Mouse (Mus musculus) G1E (cell line): ENCODE measurements around the gene Dhrs3.

Source experiments
- CTCF ChIP-seq: IDR thresholded peaks from 2 replicates; pipeline ENCODE4 v1.5.1; 2012; ENCODE audit warnings: low read depth, low read length, inconsistent platforms, mixed read lengths
- GATA1 ChIP-seq: IDR thresholded peaks from 2 replicates; pipeline ENCODE4 v1.6.1; 2012; ENCODE audit warnings: borderline replicate concordance, low read length, inconsistent platforms, mixed read lengths
- GATA2 ChIP-seq: IDR thresholded peaks from 2 replicates; pipeline ENCODE4 v1.6.1; 2012; ENCODE audit warnings: low read depth, low read length, inconsistent platforms, borderline replicate concordance
- POLR2AphosphoS5 ChIP-seq: IDR thresholded peaks from 2 replicates; pipeline ENCODE4 v1.6.1; 2012; ENCODE audit warnings: low read depth, low read length, inconsistent platforms; ENCODE audit not compliant: insufficient replicate concordance
- TAL1 ChIP-seq: conservative IDR thresholded peaks from 2 replicates; pipeline ENCODE4 v1.6.1; 2012; ENCODE audit warnings: low read depth, low read length, inconsistent platforms, mixed read lengths

DNA sequence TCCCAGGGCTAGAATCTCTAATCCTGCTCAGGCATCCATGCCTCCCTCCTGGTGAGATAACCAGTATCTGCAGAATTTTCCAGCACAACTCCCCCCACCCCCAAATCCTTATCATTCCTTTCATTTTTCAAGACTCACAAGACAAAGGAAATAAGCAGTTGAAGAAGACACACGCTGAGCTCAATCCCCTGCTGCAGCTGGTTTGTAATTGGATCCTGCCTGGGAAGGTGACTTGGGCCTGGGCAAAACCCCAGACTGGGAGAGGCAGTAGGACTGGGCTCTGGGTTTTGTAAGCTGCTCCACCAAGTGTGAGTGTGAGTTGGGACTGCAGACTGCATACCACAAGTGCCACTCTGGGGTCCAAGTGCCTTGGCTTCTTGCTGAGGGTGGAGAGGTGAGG, 41.9 kb downstream of the Dhrs3 start:
- TF ChIP-seq CTCF = no peak
- TF ChIP-seq POLR2AphosphoS5 = no peak
- TF ChIP-seq GATA1 = no peak
- no peak for TF ChIP-seq GATA2
- no peak for TF ChIP-seq TAL1
